Mouse (Mus musculus) layer of hippocampus, adult 9-10 months (tissue): ENCODE data around the gene Olfr1189.
"Not testable (repeated sequence)": the region's sequence is repeated elsewhere in the genome, so short reads cannot be mapped to it uniquely, and the experiment has no call there.

Source experiments
- DNase-seq: peaks from one replicate; pipeline ENCODE4 v3.0.0; 2022; ENCODE audit warnings: low spot score

The Olfr1189 gene

GRCm38 (mm10) chr2:88586154-88586553 lies at the start of gene Olfr1189:
Gene Olfr1189 (plus strand): TSS chr2:88586454.
- DNase-seq = no peak

DNA sequence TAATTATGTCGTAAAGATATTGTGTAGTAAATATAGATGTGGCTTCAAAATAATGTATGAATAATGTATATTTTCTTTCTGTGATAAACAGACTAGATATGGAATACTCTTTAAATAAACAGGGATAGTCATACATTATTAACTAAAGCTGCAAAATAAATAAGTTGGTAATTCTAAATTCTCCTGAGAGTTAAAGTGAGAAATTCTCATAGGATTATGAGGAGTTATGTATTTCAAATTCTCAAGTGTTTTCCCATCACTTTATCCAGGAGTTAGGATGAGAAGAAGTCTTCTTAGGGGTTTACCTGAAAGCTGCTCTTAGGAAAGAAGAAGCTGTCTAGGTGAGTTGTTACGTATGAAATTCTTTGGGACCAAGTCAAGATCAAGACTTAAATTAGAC lies 29.6 kb upstream of the Olfr1189 start, which contains the start of gene Olfr1188:
Gene Olfr1188, plus strand, starts transcription at position 301 of the 400 bp plus-strand sequence.
- DNase-seq = no peak

DNA sequence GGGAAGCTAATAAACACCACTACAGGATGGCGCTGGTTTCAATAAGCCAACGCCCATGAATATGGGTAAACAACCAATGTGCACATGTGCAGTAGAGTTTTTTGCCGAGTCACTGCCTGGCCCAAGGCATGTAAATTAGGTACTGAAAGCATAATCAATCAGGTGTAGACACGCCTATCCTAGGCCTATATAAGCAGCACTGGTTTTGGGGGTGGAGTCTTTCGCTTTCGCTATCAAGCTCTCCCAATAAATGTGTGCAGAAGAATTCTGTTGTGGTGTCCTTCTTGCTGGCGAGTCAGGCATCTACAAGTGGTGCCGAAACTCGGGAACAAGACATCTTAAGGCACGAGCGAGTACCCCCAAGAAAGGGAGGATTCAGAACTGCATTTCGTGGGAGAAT lies 13.6 kb upstream of the Olfr1189 start:
- not testable (repeated sequence) for DNase-seq

GRCm38 (mm10) chr2:88640242-88640641 lies 54.0 kb downstream of the Olfr1189 start, which contains the start of gene Olfr1191-ps1:
Gene Olfr1191-ps1 (plus strand): TSS chr2:88640542.
- DNase-seq = not testable (repeated sequence)
